Mouse (Mus musculus): ENCODE measurements around the gene Zfp184. TPM values are rescaled to one million over a fixed set of nuclear protein-coding genes. Genes with fewer than 3 reads are reported as not detected.

Zfp184 gene
- total RNA-seq, 2 experiments from 2014 or later, result 3.9 TPM

DNA sequence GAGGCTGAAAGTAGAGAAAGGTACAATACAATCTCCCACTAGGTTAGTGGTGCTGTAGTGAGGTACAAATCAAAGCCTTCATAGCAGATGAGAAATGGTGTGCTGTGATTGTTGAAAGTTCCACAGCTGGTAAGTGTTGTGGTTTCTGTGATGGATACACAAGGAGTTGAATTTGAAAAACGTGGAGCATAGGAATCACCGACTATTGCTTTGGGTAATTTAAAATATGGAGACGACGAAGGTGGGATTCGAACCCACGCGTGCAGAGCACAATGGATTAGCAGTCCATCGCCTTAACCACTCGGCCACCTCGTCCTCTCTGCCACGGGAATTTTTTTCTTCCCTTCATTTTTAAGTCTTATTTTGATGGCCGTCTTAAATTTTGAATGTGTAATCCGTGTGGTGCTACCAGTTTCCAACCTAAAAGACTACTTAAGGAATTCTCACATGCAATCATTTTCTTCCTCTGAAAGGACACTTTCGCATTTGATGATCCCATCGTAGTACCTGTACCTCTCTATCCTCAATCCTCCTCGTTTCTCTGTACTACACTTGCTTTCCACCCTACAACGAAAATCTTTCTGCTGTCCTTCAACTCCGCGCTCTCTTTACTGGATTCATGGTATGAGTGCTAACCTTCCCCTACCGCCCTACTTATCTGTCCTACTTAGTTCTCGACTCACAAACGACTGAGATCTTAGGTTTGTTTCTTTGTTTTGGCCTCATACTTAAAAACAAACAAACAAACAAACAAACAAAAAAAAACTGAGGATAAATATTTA is 49.3 kb downstream of the Zfp184 start:
- DNase-seq, result peak; percentile 28

DNA sequence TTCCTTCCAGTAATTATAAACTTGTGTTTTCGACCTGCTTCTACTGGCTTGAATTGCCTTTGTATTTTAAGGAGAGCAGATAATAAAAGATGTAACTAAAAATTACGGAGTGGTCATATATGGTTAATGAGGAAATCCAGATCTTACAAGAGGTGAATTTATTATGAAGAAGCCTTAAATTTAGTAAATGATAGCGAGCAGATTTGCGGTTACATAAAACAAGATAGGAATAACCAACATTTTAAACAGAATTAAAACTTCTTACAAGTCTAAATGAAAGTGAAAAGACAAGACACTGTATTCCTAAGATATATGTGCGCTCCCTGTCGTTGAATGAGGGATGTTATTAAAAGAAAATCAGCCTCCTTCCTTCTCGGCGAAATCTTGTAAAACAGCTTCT is 50.0 kb downstream of the Zfp184 start:
- no peak for DNase-seq

DNA sequence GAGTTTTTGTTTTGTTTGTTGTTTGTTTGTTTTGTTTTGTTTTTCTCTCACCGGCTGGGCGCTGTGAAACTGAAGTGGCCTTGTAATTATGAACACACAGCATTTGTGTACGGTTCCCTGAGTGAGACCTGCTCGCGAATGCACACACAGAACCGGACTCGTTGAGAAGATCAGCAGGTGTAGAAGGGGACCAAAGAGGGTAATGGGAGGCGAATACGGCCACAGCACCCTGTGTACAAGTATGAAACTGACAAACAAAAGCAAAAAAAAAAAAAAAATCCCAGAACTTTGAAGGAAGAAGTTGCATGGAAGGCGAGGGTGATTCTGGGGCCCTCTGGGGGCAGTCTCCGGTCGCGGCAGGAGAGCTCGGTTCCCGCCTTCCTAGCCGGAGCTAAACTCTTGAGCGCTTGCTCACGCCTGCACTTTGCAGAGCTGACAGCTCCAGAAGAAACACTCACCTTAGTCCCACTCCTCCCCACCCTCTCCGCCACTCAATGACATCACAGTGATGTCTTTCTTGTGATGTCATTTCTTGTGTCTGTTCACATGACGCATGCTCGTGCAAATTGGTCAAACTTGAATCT is 50.5 kb downstream of the Zfp184 start:
- peak; percentile 47 for DNase-seq

GRCm38 (mm10) chr13:21996101-21996839 is 51.4 kb downstream of the Zfp184 start:
- no peak for DNase-seq

DNA sequence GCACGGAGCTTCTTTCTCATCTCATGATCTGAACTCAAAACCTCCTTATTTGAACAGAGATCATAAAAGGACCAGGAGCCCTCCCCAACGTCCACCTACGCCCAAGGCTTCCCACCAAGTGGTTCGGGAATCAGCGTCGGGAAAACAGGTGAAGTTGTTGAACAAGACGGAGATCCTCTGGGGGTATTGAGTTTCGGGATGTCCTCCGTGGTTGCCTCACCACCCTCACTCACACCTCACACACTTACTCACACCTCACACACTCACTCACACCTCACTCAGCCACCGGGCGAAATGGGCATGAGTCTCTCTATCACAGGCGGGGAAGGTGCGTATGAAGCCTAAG is 51.9 kb downstream of the Zfp184 start:
- DNase-seq, result no peak

- DNase-seq, result no peak
These were observed 52.4 kb downstream of the Zfp184 start for GRCm38 (mm10) chr13:21997201-21997820.

- DNase-seq, result no peak
These were observed 52.9 kb downstream of the Zfp184 start for GRCm38 (mm10) chr13:21997821-21998220.

DNA sequence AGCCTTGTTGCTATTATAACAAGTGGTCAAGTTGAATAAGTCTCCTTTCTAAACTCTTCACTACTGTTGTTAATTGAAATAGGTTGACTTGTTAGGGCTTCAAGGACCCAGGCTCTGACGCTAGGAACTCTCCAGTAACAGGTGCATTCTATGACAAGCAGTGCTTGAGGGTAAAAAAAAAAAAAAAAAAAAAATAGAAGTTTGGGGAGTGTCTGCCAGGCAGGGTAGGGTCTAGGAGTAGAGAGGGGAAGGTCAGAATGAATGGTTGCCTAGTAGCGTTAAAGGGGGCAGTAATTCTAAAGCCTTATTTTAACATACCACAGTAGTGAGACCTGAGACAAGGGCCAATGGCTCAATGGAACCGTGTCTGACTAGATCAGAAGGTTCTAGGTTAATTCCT is 53.5 kb downstream of the Zfp184 start:
- DNase-seq, result no peak

- DNase-seq, result no peak
These were observed 54.3 kb downstream of the Zfp184 start for GRCm38 (mm10) chr13:21999147-21999546.

- DNase-seq, result no peak
These were observed 56.5 kb downstream of the Zfp184 start for GRCm38 (mm10) chr13:22001346-22001745.

- no peak for DNase-seq
These were observed 56.9 kb downstream of the Zfp184 start for GRCm38 (mm10) chr13:22001823-22002222.

DNA sequence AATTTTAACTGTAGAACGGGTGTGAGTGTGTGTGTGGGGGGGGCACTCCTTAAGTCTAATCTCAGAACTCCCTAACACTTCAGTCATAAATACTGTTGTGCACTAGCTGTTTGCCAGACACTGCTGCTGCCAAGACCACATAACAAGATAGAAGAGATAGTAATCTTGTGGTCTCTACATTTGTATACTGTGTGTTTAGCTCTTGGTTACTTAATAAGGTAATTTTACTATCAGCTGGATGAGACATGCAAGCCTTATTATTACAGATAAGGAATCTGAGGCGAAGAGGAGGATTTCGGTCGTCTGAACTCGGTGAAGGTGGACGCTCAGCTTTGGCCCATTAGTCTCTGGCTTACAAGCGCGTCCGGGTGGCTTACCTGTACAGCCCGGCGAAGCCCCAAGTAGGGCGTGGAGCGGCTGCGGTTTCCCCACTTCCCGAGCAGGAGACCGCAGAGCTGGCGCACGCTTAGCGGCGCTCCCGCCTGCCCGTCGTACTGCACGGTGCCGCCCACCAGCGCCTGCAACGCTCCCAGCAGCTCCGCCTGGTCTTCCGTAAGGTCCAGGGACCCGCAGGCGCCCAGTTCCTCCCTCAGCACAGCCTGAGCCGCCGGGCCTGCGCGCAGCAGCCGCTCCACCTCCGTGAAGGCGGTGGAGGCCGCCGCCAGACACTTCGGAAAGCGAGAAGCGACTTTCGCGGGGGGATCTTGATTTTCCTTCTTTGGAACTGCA is 60.9 kb downstream of the Zfp184 start:
- peak; percentile 46 for DNase-seq

DNA sequence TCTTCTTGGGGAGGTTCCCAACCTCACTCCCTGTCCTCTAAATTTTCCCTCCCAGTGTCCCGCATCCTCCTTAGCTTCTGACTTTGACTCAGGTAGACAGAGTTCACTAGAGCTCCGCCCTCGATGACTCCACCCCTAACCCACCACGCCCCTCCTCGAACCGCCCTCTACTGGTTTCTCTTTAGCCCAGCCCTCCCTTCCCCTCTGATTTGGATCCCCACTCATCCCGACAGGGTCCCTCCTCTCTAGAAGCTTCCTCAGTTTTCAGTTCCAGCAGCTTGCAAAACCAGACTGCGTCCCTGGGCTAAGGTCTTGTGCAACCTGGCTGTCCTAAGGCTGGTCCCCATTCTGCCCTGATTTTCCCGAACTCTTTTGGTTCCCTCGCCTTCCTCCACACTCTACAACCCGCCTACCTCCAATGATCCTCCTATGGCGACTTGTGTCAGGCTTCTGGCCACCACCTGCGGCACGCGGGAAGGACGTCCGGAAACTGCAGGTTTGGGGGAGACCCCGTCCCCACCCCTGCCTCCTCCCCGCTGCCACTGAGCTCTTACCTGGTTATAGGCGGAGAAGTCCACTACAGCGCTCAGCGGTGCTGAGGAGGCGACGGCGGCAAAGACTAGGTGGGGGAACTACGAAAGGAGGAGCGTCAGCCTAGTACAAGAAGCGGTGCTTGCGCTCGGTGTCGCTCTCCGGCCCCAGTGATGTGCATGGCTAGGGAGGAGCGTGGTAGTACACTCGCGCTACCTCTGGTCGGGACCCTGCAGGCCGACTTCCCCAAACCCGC is 61.6 kb downstream of the Zfp184 start:
- DNase-seq, result peak; percentile 47

DNA sequence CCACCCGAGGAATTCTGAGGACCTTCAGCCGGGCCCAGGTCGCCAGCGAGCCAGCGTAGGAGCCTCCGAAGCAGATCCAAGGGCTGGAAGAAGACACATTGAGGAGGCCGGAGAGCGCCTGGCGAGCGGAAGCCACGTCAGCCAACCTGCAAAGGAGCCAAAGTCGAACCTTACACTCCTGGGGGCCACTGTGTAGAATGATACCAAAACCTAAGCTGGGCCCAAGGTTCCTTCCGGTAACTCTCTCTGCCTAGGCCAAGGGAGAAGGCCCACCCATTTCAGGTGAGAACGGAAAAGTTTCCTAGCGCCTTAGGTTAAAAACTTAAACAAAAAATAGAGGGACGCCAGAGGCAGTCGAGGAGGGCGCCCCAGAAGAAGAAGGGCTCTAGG is 62.2 kb downstream of the Zfp184 start:
- no peak for DNase-seq

- DNase-seq, result no peak
These were observed 63.0 kb downstream of the Zfp184 start for GRCm38 (mm10) chr13:22007872-22008271.

DNA sequence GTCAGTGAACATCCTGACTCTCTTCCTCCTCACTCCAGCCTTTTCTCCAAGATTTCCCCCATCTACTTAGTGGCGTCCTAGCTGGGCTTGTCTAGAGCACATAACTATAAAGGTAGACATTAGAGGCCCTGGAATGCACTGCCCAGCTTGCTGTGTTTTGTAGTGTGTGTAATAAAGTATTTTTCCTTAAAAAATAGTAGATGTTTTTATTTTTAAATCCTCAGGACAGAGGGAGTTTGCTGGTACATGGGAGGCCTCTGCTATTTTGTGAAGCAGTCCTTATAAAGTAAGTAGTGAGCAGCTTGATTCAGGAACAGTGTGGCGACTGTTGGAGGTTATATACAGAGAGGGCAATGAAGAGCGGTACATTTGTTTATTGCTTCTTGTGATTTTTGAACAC is 63.8 kb downstream of the Zfp184 start:
- DNase-seq, result no peak

- no peak for DNase-seq
These were observed 64.7 kb downstream of the Zfp184 start, which contains the start of gene Prss16 for GRCm38 (mm10) chr13:22009642-22010041. Prss16 (minus strand) TSS chr13:22009742.
